Mouse (Mus musculus): ENCODE data around the gene Lrrc31. TPM values are rescaled to one million over a fixed set of nuclear protein-coding genes. Genes with fewer than 3 reads are reported as not detected.

Gene Lrrc31
- polyA plus RNA-seq, 1 experiment from 2014 or later: not detected

DNA sequence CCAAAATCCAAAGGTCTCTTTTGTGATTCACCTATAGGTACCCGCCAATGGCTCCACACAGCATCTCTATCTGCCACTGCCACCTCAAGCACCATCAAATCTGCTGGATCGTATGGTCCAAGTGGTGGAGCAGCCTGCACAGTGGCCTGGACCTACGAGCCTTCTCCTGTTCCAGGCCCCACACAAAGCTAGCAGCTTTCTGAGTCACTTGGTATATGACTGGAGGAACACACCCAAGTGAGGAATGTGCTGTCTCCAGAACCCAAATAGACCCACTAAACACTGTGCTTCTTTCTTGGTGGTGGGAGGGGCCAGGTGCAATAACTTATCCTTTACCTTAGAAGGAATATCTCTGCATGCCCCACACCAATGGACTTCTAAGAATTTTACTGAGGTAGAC lies 6.3 kb upstream of the Lrrc31 start:
- H3K27ac ChIP-seq (ENCODE audit: low read depth, low read length): no peak overlapping the region
- no peaks in the 10 kb centered on the region for H3K4me1 ChIP-seq (ENCODE audit: control insufficient read depth, insufficient read depth, low read length)
- no peak for ATAC-seq (ENCODE audit: low FRiP score)
- no peaks in the 10 kb centered on the region for H3K36me3 ChIP-seq (ENCODE audit: control insufficient read depth, insufficient read depth, low read length)
- no peaks in the 10 kb centered on the region for H3K9me3 ChIP-seq (ENCODE audit: control insufficient read depth, low read length)
- no peak overlapping the region for H3K4me3 ChIP-seq (ENCODE audit: low read depth, low read length)
- no peak overlapping the region for H3K9ac ChIP-seq (ENCODE audit: low read length)
- H3K4me2 ChIP-seq: no peak overlapping the region
- no peak for DNase-seq (ENCODE audit: low spot score, missing footprints)
- H3K27me3 ChIP-seq (ENCODE audit: control insufficient read depth, insufficient read depth, low read length): no peaks in the 10 kb centered on the region
- WGBS: 89% methylated on average over 3 of the region's 3 CpGs

DNA sequence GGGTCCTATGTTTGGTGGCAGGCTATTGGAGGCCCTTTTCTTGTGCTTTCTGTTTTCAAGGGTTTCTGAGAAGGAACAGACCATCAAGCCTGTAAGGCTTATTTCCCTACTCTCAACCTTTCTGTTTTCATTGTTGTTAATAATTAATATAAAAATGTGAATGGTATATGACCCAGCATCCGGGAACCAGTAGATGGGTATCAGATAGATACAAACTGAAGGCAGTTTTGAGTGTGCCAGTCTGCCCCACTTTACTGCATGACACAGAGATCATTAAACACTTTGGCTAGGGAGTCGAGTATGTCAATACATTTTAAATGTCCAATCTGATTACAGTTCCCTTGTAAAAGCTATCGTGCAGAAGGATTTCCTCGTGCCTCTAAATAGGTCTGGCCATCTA lies 1.8 kb downstream of the Lrrc31 start:
- no peaks in the 10 kb centered on the region for H3K36me3 ChIP-seq (ENCODE audit: control insufficient read depth, insufficient read depth, low read length)
- no peaks in the 10 kb centered on the region for H3K4me1 ChIP-seq (ENCODE audit: control insufficient read depth, insufficient read depth, low read length)
- H3K27ac ChIP-seq (ENCODE audit: low read depth, low read length): no peak overlapping the region
- DNase-seq (ENCODE audit: low spot score, missing footprints) (no peak), ATAC-seq (ENCODE audit: low FRiP score) (no peak)
- H3K27me3 ChIP-seq (ENCODE audit: control insufficient read depth, insufficient read depth, low read length): no peaks in the 10 kb centered on the region
- H3K4me2 ChIP-seq: no peak overlapping the region
- H3K9ac ChIP-seq (ENCODE audit: low read length): no peak overlapping the region
- H3K4me3 ChIP-seq (ENCODE audit: low read depth, low read length): no peak overlapping the region
- no peaks in the 10 kb centered on the region for H3K9me3 ChIP-seq (ENCODE audit: control insufficient read depth, low read length)
- 83% methylated on average over 4 of the region's 4 CpGs for WGBS

DNA sequence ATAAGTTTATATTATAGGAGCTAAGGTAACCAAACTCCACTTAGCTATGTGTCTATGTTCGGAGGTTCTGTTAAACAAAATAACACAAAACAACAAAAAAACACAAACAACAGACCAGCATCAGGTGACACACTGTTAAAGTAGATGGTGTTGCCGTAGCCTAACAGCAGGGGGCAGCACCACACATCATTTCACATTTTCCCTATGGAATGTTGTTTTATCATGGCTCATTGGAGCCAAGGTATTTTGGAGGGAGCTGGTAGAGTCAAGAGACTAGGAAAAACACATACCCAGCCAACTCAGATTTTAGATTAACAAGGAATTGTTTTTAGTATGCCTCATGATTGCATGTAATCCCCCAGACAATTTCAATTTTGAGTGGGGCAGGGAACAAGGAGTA lies 3.3 kb downstream of the Lrrc31 start:
- no peaks in the 10 kb centered on the region for H3K9me3 ChIP-seq (ENCODE audit: control insufficient read depth, low read length)
- H3K4me1 ChIP-seq (ENCODE audit: control insufficient read depth, insufficient read depth, low read length): no peaks in the 10 kb centered on the region
- H3K36me3 ChIP-seq (ENCODE audit: control insufficient read depth, insufficient read depth, low read length): no peaks in the 10 kb centered on the region
- 0 out of 2 replicates have a peak, but pooled peaks have one; percentile 35 for ATAC-seq (ENCODE audit: low FRiP score)
- WGBS: 18% methylated on average over 2 of the region's 2 CpGs
- no peak overlapping the region for H3K4me3 ChIP-seq (ENCODE audit: low read depth, low read length)
- DNase-seq (ENCODE audit: low spot score, missing footprints): peak; percentile 91
- H3K27ac ChIP-seq (ENCODE audit: low read depth, low read length): no peak overlapping the region
- H3K4me2 ChIP-seq: no peak overlapping the region
- H3K27me3 ChIP-seq (ENCODE audit: control insufficient read depth, insufficient read depth, low read length): no peaks in the 10 kb centered on the region
- no peak overlapping the region for H3K9ac ChIP-seq (ENCODE audit: low read length)

DNA sequence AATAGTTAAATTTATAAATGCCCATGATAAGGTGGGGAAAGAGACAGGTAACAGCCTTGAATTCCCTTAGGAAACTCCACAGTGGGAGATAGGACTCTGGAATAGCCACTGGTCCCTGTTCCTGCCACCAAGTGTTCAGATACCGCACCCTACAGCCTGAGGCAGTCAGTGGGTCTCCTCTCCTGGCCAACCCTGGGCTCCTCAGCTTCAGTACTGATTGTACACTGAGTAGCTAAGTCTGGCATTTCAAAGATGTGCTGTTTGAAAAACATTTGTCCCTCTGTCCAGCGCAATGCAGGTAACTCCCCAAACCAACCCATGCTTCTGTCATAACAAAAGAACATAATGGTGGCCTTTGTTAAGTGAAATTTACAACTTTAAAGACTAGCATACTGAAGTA lies 4.0 kb downstream of the Lrrc31 start:
- WGBS: 92% methylated on average over 2 of the region's 2 CpGs
- DNase-seq (ENCODE audit: low spot score, missing footprints) (no peak), ATAC-seq (ENCODE audit: low FRiP score) (no peak)
- Histone ChIP-seq H3K4me3 (ENCODE audit: low read depth, low read length) (no peak overlapping the region), H3K4me1 (ENCODE audit: control insufficient read depth, insufficient read depth, low read length) (no peaks in the 10 kb centered on the region), H3K36me3 (ENCODE audit: control insufficient read depth, insufficient read depth, low read length) (no peaks in the 10 kb centered on the region), H3K9ac (ENCODE audit: low read length) (no peak overlapping the region), H3K9me3 (ENCODE audit: control insufficient read depth, low read length) (no peaks in the 10 kb centered on the region), H3K4me2 (no peak overlapping the region), H3K27ac (ENCODE audit: low read depth, low read length) (no peak overlapping the region), H3K27me3 (ENCODE audit: control insufficient read depth, insufficient read depth, low read length) (no peaks in the 10 kb centered on the region)

DNA sequence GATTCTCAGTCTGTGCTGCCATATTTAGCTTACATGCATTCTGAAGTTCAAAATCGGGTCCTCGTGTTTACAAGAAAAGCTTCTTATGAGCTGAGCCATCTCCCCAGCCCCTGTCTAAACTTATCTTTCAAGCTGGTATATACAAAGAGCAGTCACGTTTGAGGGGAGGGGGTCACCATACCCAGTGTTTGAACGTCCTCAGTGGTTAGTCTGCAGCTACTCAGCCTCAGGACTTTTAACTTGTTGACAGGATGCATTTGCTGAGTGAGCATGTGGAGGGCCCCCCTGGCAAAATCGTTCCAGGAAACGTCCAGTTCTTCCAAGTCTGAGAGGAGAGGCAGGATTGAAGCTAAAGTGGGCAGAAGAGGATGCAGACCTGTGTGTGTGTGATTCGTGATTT lies 8.7 kb downstream of the Lrrc31 start:
- H3K36me3 ChIP-seq (ENCODE audit: control insufficient read depth, insufficient read depth, low read length): no peaks in the 10 kb centered on the region
- H3K27ac ChIP-seq (ENCODE audit: low read depth, low read length): no peak overlapping the region
- H3K4me3 ChIP-seq (ENCODE audit: low read depth, low read length): no peak overlapping the region
- no peaks in the 10 kb centered on the region for H3K9me3 ChIP-seq (ENCODE audit: control insufficient read depth, low read length)
- ATAC-seq (ENCODE audit: low FRiP score): no peak
- no peak for DNase-seq (ENCODE audit: low spot score, missing footprints)
- no peak overlapping the region for H3K4me2 ChIP-seq
- no peaks in the 10 kb centered on the region for H3K27me3 ChIP-seq (ENCODE audit: control insufficient read depth, insufficient read depth, low read length)
- no peaks in the 10 kb centered on the region for H3K4me1 ChIP-seq (ENCODE audit: control insufficient read depth, insufficient read depth, low read length)
- WGBS: 76% methylated on average over 7 of the region's 7 CpGs
- no peak overlapping the region for H3K9ac ChIP-seq (ENCODE audit: low read length)

DNA sequence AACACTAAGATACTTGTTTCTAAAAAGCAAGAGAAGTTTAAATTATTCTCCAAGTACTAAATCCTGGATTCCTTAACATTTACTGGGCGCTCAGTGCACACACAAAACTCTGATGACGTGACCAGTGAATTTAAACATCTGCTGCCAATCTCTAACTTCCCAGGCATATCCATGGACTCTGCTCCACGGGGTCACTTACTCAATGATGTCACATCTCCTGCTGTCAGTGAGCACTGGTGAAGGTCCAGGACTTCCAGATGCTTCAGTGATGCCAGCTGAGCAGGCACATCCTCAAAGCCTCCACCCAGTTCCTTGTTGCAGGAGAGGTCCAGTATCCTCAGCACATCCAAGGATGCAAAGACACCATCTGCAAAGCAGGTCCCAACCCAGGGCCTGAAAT lies 12.4 kb downstream of the Lrrc31 start:
- Histone ChIP-seq H3K27me3 (ENCODE audit: control insufficient read depth, insufficient read depth, low read length) (no peaks in the 10 kb centered on the region), H3K4me1 (ENCODE audit: control insufficient read depth, insufficient read depth, low read length) (no peaks in the 10 kb centered on the region), H3K9me3 (ENCODE audit: control insufficient read depth, low read length) (no peaks in the 10 kb centered on the region), H3K4me3 (ENCODE audit: low read depth, low read length) (no peak overlapping the region), H3K9ac (ENCODE audit: low read length) (no peak overlapping the region), H3K27ac (ENCODE audit: low read depth, low read length) (no peak overlapping the region), H3K4me2 (no peak overlapping the region), H3K36me3 (ENCODE audit: control insufficient read depth, insufficient read depth, low read length) (no peaks in the 10 kb centered on the region)
- DNase-seq (ENCODE audit: low spot score, missing footprints): no peak
- WGBS: 81% methylated on average over 3 of the region's 3 CpGs
- no peak for ATAC-seq (ENCODE audit: low FRiP score)

DNA sequence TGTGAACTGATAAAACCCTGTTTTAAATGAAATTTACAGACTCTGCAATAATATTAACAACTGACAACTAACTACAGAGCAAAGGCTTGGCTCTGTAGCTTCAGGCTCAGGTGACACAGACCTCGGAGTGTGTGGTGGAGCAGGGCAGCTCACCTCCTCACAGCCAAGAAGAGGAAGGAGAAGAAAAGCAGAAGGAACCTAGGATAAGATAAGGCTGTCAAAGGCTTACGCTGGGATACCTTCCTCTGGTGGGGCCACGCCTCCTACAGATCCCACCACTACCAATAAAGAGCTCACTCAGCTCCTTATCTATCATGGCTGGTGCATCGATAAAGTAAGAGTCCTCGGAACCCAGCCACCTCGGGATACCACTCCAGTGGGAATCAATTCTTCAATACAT lies 16.5 kb downstream of the Lrrc31 start:
- Histone ChIP-seq H3K27me3 (ENCODE audit: control insufficient read depth, insufficient read depth, low read length) (no peaks in the 10 kb centered on the region), H3K9ac (ENCODE audit: low read length) (no peak overlapping the region), H3K4me3 (ENCODE audit: low read depth, low read length) (no peak overlapping the region), H3K9me3 (ENCODE audit: control insufficient read depth, low read length) (no peaks in the 10 kb centered on the region), H3K4me2 (no peak overlapping the region), H3K36me3 (ENCODE audit: control insufficient read depth, insufficient read depth, low read length) (no peaks in the 10 kb centered on the region), H3K4me1 (ENCODE audit: control insufficient read depth, insufficient read depth, low read length) (no peaks in the 10 kb centered on the region), H3K27ac (ENCODE audit: low read depth, low read length) (no peak overlapping the region)
- ATAC-seq (ENCODE audit: low FRiP score): no peak
- DNase-seq (ENCODE audit: low spot score, missing footprints): no peak
- WGBS: 90% methylated on average over 6 of the region's 6 CpGs

DNA sequence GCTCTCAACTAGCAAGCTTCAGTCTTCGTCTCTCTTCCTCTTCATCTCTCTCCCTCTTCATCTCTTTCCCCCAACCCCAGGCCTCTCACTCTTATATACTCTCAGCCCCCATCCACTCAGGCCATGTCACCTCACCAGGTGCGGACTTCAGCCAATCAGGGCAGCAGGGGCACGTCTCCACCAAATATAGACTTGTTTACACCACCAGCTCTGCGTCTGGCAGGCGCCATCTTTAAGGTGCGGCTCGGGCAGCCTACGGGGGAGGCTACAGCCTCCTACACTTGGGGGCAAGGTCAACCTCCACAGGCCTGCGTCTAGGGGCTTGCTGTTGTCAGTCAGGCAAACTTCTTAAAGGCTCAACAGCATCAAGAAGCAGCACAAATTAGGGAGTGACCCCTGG lies 41.2 kb downstream of the Lrrc31 start:
- Histone ChIP-seq H3K27ac (ENCODE audit: low read depth, low read length) (no peak overlapping the region), H3K36me3 (ENCODE audit: control insufficient read depth, insufficient read depth, low read length) (no peaks in the 10 kb centered on the region), H3K4me3 (ENCODE audit: low read depth, low read length) (no peak overlapping the region), H3K27me3 (ENCODE audit: control insufficient read depth, insufficient read depth, low read length) (no peaks in the 10 kb centered on the region), H3K9ac (ENCODE audit: low read length) (no peak overlapping the region), H3K9me3 (ENCODE audit: control insufficient read depth, low read length) (no peaks in the 10 kb centered on the region), H3K4me2 (no peak overlapping the region), H3K4me1 (ENCODE audit: control insufficient read depth, insufficient read depth, low read length) (no peaks in the 10 kb centered on the region)
- ATAC-seq (ENCODE audit: low FRiP score) (no peak), DNase-seq (ENCODE audit: low spot score, missing footprints) (no peak)
- WGBS: 85% methylated on average over 9 of the region's 9 CpGs

DNA sequence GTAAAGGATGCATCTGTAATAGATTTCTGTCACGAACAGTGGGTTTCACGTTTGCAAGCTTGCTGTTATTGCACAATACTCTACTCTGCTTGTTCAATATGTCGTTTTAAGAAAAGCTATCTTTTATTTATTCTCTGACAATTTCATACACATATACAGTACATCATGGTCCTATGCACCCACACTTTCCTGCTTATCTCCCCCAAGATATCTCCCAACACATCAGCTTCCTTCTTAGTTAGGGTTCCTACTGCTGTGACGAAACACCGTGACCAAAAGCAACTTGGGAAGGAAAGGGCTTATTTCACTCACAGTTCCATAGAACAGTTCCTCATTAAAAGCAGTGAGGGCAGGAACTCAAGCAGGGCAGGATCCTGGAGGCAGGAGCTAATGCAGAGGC lies 43.7 kb downstream of the Lrrc31 start:
- Histone ChIP-seq H3K4me2 (no peak overlapping the region), H3K9me3 (ENCODE audit: control insufficient read depth, low read length) (no peaks in the 10 kb centered on the region), H3K9ac (ENCODE audit: low read length) (no peak overlapping the region), H3K36me3 (ENCODE audit: control insufficient read depth, insufficient read depth, low read length) (no peaks in the 10 kb centered on the region), H3K4me3 (ENCODE audit: low read depth, low read length) (no peak overlapping the region), H3K4me1 (ENCODE audit: control insufficient read depth, insufficient read depth, low read length) (no peaks in the 10 kb centered on the region), H3K27ac (ENCODE audit: low read depth, low read length) (no peak overlapping the region), H3K27me3 (ENCODE audit: control insufficient read depth, insufficient read depth, low read length) (peaks cover 2% of the 10 kb centered on the region; the same call in 1 of the 2 replicates)
- 88% methylated on average over 5 of the region's 5 CpGs for WGBS
- ATAC-seq (ENCODE audit: low FRiP score) (no peak), DNase-seq (ENCODE audit: low spot score, missing footprints) (no peak)

Data from midbrain, embryonic 11.5 days (tissue).